Mouse (Mus musculus): Measurements from ENCODE around the gene Dock9.

GRCm38 (mm10) chr14:121693991-121694594, 103.5 kb downstream of the Dock9 start:
- TF ChIP-seq CTCF (IDR thresholded peaks at IDR 0.05; ENCODE audit: low read depth) = no peak
- no peak for TF ChIP-seq EP300 (optimal IDR thresholded peaks at IDR 0.05)

Data from stomach, postnatal 0 days (tissue).